Mouse (Mus musculus): ENCODE measurements at regions not wholly inside any gene's neighbourhood (a gene's known extent, or its start where the extent isn't known, plus 50 kb on each side); places are given as distances from the start of the nearest gene placed in this dataset.

GRCm38 (mm10) chr3:70145728-70146127 lies 138.3 kb downstream of the Otol1 start:
- TF ChIP-seq POLR2A (IDR thresholded peaks at IDR 0.05; ENCODE audit: insufficient read length, low read depth) (no peak), CEBPB (IDR thresholded peaks at IDR 0.05; ENCODE audit: insufficient read depth, poor library complexity, severe bottlenecking) (no peak), POLR2AphosphoS2 (IDR thresholded peaks at IDR 0.05; ENCODE audit: insufficient read length, low read depth) (no peak), MAX (IDR thresholded peaks at IDR 0.05; ENCODE audit: low read depth) (no peak), TCF12 (IDR thresholded peaks at IDR 0.05; ENCODE audit: insufficient read depth, poor library complexity, severe bottlenecking) (no peak), MYOD1 (IDR thresholded peaks at IDR 0.05; ENCODE audit: control insufficient read depth in 1 of 3, insufficient read length in 2 of 3, low read depth in 2 of 3) (no peak), E2F4 (IDR thresholded peaks at IDR 0.05; ENCODE audit: insufficient read depth) (no peak), TCF3 (IDR thresholded peaks at IDR 0.05; ENCODE audit: insufficient read length, low read depth) (no peak), USF1 (IDR thresholded peaks at IDR 0.05; ENCODE audit: low read depth) (no peak), REST (IDR thresholded peaks at IDR 0.05; ENCODE audit: insufficient read depth, insufficient read length) (no peak), SRF (IDR thresholded peaks at IDR 0.05; ENCODE audit: control insufficient read depth, insufficient read length, low read depth) (no peak), MYOG (IDR thresholded peaks at IDR 0.05; ENCODE audit: control insufficient read depth in 1 of 3, insufficient read depth in 1 of 3, insufficient read length in 2 of 3, low read depth in 2 of 3) (no peak)

Data from myocyte (in vitro differentiated cells).